Comparison of ENCODE assay signal across 26 mouse cellular contexts in genomic region chr2:14216653-14217052, GRCm38 (mm10). TPM values are rescaled to one million over a fixed set of nuclear protein-coding genes. Genes with fewer than 3 reads are reported as not detected.
DNase-seq lines count a peak whose midpoint lies in the region; ATAC-seq and TF ChIP-seq lines count a peak whose summit lies in the region.
"Had no signal": no experiment of that assay in that cellular context is flagged by ENCODE, and none has a peak within 500 bp of the region (broad histone marks: within the 10 kb centered on the region; RNA-seq: fewer than 3 reads in every experiment).

No protein-coding gene starts in this region.

- ATAC-seq in midbrain, embryonic 11.5 days (ENCODE audit: low FRiP score): no peak
- ATAC-seq in midbrain, embryonic 15.5 days (replicated peaks): no peak
- peak; percentile 65 for ATAC-seq in intestine, postnatal 0 days
- no peak for ATAC-seq in activated CD4-positive, CD25-positive, alpha-beta regulatory T cell, adult 4 months
- ATAC-seq: CD4-positive, CD25-positive, alpha-beta regulatory T cell, adult 4 months; forebrain, embryonic 13.5 days; forebrain, embryonic 15.5 days; forebrain, postnatal 0 days; Patski had no signal

- 0 out of 2 replicates have a peak, but pooled peaks cover 2% of the 10 kb centered on the region for H3K4me1 ChIP-seq in midbrain, embryonic 11.5 days (ENCODE audit: control insufficient read depth, insufficient read depth, low read length)
- H3K4me1 ChIP-seq in midbrain, embryonic 15.5 days: peaks cover 4% of the 10 kb centered on the region; the same call in 1 of the 2 replicates
- H3K4me1 ChIP-seq in intestine, postnatal 0 days (replicated peaks; ENCODE audit: control insufficient read depth, insufficient read depth, low read length): no peaks in the 10 kb centered on the region; the same call in 1 of the 2 replicates
- H3K4me1 ChIP-seq: embryonic facial prominence, embryonic 10.5 days; embryonic facial prominence, embryonic 12.5 days; forebrain, embryonic 15.5 days had no signal

- no peaks in the 10 kb centered on the region for H3K9me3 ChIP-seq in midbrain, embryonic 11.5 days (ENCODE audit: control insufficient read depth, low read length)
- H3K9me3 ChIP-seq in midbrain, embryonic 15.5 days: no peaks in the 10 kb centered on the region
- no peaks in the 10 kb centered on the region for H3K9me3 ChIP-seq in intestine, postnatal 0 days (ENCODE audit: control insufficient read depth)
- H3K9me3 ChIP-seq: embryonic facial prominence, embryonic 10.5 days; embryonic facial prominence, embryonic 12.5 days; forebrain, embryonic 13.5 days; forebrain, embryonic 15.5 days; G1E had no signal

- 84% methylated on average over 3 of the region's 3 CpGs for WGBS in midbrain, embryonic 11.5 days
- WGBS in midbrain, embryonic 15.5 days: 93% methylated on average over 3 of the region's 3 CpGs
- WGBS in intestine, postnatal 0 days: 37% methylated on average over 3 of the region's 3 CpGs

- no peak overlapping the region for H3K27ac ChIP-seq in midbrain, embryonic 11.5 days (ENCODE audit: low read depth, low read length)
- H3K27ac ChIP-seq in midbrain, embryonic 15.5 days: no peak overlapping the region
- H3K27ac ChIP-seq in intestine, postnatal 0 days (ENCODE audit: low read depth, low read length): peak overlapping the region; percentile 35; the same call in 1 of the 2 replicates
- H3K27ac ChIP-seq: embryonic facial prominence, embryonic 10.5 days; embryonic facial prominence, embryonic 12.5 days; forebrain, embryonic 13.5 days; forebrain, embryonic 15.5 days had no signal

- no peaks in the 10 kb centered on the region for H3K36me3 ChIP-seq in midbrain, embryonic 11.5 days (ENCODE audit: control insufficient read depth, insufficient read depth, low read length)
- no peaks in the 10 kb centered on the region for H3K36me3 ChIP-seq in midbrain, embryonic 15.5 days (replicated peaks)
- no peaks in the 10 kb centered on the region for H3K36me3 ChIP-seq in intestine, postnatal 0 days (ENCODE audit: control insufficient read depth, insufficient read depth)
- H3K36me3 ChIP-seq: embryonic facial prominence, embryonic 10.5 days; embryonic facial prominence, embryonic 12.5 days; forebrain, embryonic 15.5 days; G1E had no signal

- no peaks in the 10 kb centered on the region for H3K27me3 ChIP-seq in midbrain, embryonic 11.5 days (ENCODE audit: control insufficient read depth, insufficient read depth, low read length)
- no peaks in the 10 kb centered on the region for H3K27me3 ChIP-seq in midbrain, embryonic 15.5 days (replicated peaks)
- H3K27me3 ChIP-seq in intestine, postnatal 0 days (replicated peaks; ENCODE audit: control insufficient read depth, insufficient read depth, low read length): no peaks in the 10 kb centered on the region
- H3K27me3 ChIP-seq: CH12.LX; embryonic facial prominence, embryonic 12.5 days; forebrain, embryonic 13.5 days; forebrain, embryonic 15.5 days had no signal

- peak; percentile 54 for DNase-seq in midbrain, embryonic 11.5 days (ENCODE audit: low spot score, missing footprints)
- no peak for DNase-seq in embryo, embryonic 9.5 days (ENCODE audit: extremely low spot score)
- DNase-seq: adrenal gland, adult 2 months; adrenal gland, postnatal 10 days; adrenal gland, postnatal 25 days; B cell, adult 2 months; cerebellum, adult 11 months; cerebellum, adult 18-20 months; cerebellum, adult 8-10 months; cerebellum, adult 9-11 months; cerebellum, postnatal 14 days; cerebellum, postnatal 36 days; embryo, embryonic 11 days; forebrain, postnatal 0 days had no signal

- H3K4me3 ChIP-seq in midbrain, embryonic 11.5 days (ENCODE audit: low read depth, low read length): no peak overlapping the region
- no peak overlapping the region for H3K4me3 ChIP-seq in midbrain, embryonic 15.5 days
- no peak overlapping the region for H3K4me3 ChIP-seq in intestine, postnatal 0 days (ENCODE audit: low read depth, low read length)
- H3K4me3 ChIP-seq: embryonic facial prominence, embryonic 10.5 days; embryonic facial prominence, embryonic 12.5 days; forebrain, embryonic 13.5 days; forebrain, embryonic 15.5 days had no signal

- H3K9ac ChIP-seq in midbrain, embryonic 11.5 days (ENCODE audit: low read length): no peak overlapping the region
- no peak overlapping the region for H3K9ac ChIP-seq in midbrain, embryonic 15.5 days
- H3K9ac ChIP-seq in intestine, postnatal 0 days (ENCODE audit: low read depth, low read length): no peak overlapping the region
- H3K9ac ChIP-seq: embryonic facial prominence, embryonic 12.5 days; forebrain, embryonic 13.5 days; forebrain, embryonic 15.5 days; forebrain, postnatal 0 days had no signal

- no peak overlapping the region for H3K4me2 ChIP-seq in midbrain, embryonic 11.5 days
- H3K4me2 ChIP-seq in midbrain, embryonic 15.5 days: no peak overlapping the region
- H3K4me2 ChIP-seq in intestine, postnatal 0 days (replicated peaks; ENCODE audit: low read depth): peak overlapping the region; percentile 37
- H3K4me2 ChIP-seq: embryonic facial prominence, embryonic 12.5 days; forebrain, embryonic 13.5 days; forebrain, embryonic 15.5 days had no signal

- TF ChIP-seq CTCF in intestine, postnatal 0 days (IDR thresholded peaks at IDR 0.05; ENCODE audit: low read depth): no peak

RNA-seq across cellular contexts. Expression of gene Mrc1, which starts 12.5 kb away (rescaled TPM):
- 6.4 and 8.3 TPM in 2 replicates for polyA plus RNA-seq in midbrain, embryonic 11.5 days (2014; fragmentation: Nextera tagmentation; extraction: Ambion mirVana)
- 6.4 and 6.8 TPM in 2 replicates for polyA plus RNA-seq in midbrain, embryonic 15.5 days (2015; fragmentation: Nextera tagmentation; extraction: Ambion mirVana)
- 3.1 and 3.8 TPM in 2 replicates for polyA plus RNA-seq in intestine, postnatal 0 days (2015; fragmentation: Nextera tagmentation; extraction: Ambion mirVana)
- polyA plus RNA-seq in activated CD4-positive, CD25-positive, alpha-beta regulatory T cell, adult 4 months (2017; shearing (Covaris generic)): under 1 TPM in 1 of 2 experiments, not detected in 1; 0.14 TPM
- polyA plus RNA-seq: G1E had no signal

RNA-seq across cellular contexts. Expression of gene Tmem236, which starts 42.3 kb away (rescaled TPM):
- 0.08 TPM in 1 of 2 replicates, not detected in the other for polyA plus RNA-seq in midbrain, embryonic 11.5 days (2014; fragmentation: Nextera tagmentation; extraction: Ambion mirVana)
- 0.06 and 0.12 TPM in 2 replicates for polyA plus RNA-seq in midbrain, embryonic 15.5 days (2015; fragmentation: Nextera tagmentation; extraction: Ambion mirVana)
- 12.2 and 14.6 TPM in 2 replicates for polyA plus RNA-seq in intestine, postnatal 0 days (2015; fragmentation: Nextera tagmentation; extraction: Ambion mirVana)
- polyA plus RNA-seq in activated CD4-positive, CD25-positive, alpha-beta regulatory T cell, adult 4 months (2017; shearing (Covaris generic)): not detected
- polyA plus RNA-seq: adrenal gland, adult 2 months; CD4-positive, CD25-positive, alpha-beta regulatory T cell, adult 4 months; embryonic facial prominence, embryonic 10.5 days; forebrain, embryonic 11.5 days; G1E had no signal

Comparison
In these comparisons a context has a peak if more than half of its experiments do, and no peak if none do; other contexts are left out.
1. RNA of gene Tmem236, which starts 42.3 kb away (polyA plus RNA-seq): 12.2 to 14.6 TPM in intestine, postnatal 0 days; 0.06 to 0.12 TPM in midbrain, embryonic 15.5 days, 0.08 TPM in midbrain, embryonic 11.5 days and not detected in activated CD4-positive, CD25-positive, alpha-beta regulatory T cell, adult 4 months; every median in the first group is over 10 times any median in the second.